Mouse (Mus musculus): ENCODE measurements around the gene Atrnl1.
"Not testable (repeated sequence)": the region's sequence is repeated elsewhere in the genome, so short reads cannot be mapped to it uniquely, and the experiment has no call there.

Atrnl1 gene

DNA sequence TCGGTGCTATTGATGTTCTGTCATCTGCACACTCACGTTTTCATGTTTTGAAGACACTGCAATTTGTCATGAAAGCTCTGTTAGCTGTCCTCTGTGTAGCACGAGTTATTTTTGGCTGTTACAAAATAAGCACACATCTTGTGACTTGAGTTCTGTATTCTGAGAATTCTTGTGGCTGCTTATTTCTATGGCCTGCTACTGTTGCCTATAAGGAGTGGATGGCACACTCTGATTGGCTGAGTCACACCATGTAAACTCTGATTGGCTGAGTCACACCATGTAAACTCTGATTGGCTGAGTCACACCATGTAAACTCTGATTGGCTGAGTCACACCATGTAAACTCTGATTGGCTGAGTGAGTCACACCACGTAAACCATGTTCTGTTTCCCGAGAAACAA lies 85.9 kb downstream of the Atrnl1 start:
- DNase-seq (ENCODE audit: low read depth) = not testable (repeated sequence)

DNA sequence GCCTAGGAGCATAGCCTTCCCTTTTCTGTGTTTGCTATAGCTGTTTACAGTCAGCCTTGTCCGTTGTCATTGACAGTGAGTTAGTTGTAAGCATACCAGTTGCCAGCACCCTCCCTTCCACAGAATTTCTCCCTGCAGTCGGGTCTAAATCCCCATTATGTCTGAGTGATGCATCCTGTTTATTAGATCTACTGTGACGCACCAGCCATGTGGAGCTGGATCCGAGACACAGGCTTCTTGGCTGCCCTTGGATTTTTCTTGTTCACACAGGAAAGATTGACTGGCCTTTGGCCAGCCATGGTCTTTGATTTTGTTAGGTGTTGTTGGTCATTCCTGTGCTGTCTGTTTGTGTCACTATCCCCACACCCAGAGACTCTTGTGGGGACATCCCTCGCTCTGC lies 102.3 kb downstream of the Atrnl1 start:
- no peak for DNase-seq (ENCODE audit: low read depth)

DNA sequence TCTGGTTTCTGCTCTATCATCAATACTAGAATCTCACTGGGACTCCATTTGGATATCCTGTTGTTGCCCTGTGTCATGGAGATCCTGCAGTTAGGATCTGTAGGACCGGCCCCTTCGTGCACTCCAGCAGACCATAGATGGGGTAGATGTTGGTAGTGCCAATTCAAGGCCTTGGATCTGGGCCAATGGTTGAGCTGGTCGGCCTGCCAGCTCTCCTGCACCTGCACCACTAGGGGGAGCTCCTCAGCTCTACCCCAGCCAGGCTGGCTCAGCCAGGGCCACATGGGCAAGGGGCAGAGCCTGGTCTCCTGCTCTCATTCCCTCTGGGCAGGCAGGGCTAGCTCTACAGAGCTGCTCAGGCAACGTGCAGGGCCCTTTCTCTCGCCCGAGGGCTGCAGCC lies 114.1 kb downstream of the Atrnl1 start:
- DNase-seq (ENCODE audit: low read depth) = peak; percentile 71

DNA sequence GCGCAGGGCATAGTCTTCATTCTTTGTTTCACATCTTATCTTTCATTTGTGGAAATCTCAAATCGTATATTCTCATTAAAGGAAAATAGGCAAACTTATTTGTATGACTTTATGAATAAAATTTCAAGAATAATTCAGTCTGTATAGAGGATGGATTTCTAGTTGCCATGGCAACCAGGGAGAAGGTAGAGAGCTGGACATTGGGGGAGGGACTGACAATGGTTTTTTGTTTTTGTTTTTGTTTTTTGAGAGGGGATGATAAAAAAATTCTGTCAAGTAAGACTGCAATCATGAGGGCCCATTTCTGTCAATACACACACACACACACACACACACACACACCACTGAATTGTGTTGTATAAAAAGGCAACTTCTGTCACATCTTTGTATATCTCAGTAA lies 114.5 kb downstream of the Atrnl1 start:
- DNase-seq (ENCODE audit: low read depth) = no peak

DNA sequence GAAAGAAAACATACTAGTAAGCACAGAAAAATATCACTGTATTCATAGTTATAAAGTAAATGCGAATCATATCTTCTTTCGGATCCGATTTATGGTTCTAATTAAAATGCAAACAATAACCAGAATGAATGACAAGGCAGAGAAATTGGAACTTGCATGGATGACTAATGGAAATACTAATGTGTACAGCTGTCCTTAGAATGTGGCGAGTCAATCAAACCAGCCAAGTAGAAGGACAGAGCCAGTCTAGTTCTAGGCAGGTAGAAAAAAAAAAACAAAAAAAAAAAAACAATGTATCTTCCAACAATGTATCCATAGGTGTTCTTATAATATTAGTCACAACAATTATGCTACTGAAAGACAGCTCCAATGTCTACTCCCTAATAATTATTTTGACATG lies 116.2 kb downstream of the Atrnl1 start:
- no peak for DNase-seq (ENCODE audit: low read depth)

DNA sequence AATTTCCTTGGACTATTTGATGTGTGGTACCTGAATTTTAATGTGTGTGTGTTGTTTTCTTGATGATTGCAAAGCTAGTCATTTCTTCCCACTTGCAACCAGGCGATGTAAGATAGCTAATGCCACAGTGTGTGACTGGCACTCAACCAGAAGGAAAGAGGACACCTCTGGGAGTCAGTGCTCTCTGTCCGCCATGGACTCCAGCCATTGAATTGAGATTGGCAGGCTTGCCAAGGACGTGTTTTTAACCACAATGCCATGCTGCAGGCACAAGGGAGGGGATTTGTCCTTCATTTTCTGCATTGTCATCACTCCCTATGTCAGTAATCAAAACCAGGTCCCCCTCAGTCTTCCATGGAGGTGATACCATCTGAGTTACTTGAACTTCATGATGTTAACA lies 126.6 kb downstream of the Atrnl1 start:
- DNase-seq (ENCODE audit: low read depth) = no peak

DNA sequence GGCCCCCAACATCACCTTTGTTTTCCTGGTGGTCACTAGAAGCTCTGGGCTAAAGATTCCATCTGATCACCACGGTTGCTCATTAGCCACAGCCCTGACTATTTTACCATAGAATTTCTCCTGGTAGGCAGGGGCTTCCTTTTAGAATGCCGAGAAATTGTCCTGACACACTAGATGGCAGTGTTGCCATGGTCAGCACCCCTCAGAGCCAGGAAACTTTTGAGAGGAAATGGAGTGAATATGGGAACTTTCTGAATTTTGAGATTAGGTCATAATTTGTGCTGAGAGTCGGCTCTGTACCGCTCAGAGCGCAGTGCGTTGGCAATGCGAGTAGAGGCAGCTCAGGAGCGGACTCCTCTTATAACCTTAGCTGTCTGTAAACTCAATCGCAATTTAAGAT lies 134.7 kb downstream of the Atrnl1 start:
- no peak for DNase-seq (ENCODE audit: low read depth)

DNA sequence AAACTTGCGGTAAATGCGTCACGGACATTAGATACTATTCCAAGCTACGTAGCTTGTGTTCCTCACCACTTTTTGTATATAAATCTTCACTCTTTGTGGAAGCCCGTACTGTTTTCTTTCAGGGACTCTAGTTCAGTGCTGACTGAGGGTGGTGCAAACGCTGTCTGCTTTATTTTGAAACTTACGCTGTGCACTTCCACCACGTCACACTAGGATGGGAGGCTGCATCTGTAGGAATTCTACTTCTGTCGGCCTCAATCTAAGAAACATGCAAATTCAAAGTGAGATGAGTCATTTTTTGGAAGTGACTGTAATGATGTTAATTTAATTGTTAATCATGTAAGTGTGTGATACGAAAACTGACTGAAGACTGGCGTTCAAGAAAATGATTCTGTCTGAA lies 135.7 kb downstream of the Atrnl1 start:
- no peak for DNase-seq (ENCODE audit: low read depth)

DNA sequence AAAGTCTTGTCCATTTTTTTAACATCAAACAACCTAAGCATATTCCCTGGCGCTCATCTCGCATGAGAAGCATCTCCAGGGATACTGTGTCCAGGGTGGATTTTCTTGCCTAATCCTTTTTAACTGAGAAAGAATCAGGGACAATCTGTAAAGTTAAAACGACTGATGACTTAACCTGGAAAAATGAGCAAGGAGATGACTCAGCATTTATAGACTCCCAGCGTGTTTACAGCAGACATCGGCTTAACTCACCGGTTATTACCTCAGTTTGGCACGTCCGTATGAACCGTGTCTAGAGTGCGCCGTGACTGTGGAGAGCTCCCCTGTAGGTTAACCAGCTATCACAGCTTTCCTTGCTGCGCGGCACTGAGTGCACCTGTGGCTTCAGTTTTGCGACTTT lies 141.4 kb downstream of the Atrnl1 start:
- no peak for DNase-seq (ENCODE audit: low read depth)

DNA sequence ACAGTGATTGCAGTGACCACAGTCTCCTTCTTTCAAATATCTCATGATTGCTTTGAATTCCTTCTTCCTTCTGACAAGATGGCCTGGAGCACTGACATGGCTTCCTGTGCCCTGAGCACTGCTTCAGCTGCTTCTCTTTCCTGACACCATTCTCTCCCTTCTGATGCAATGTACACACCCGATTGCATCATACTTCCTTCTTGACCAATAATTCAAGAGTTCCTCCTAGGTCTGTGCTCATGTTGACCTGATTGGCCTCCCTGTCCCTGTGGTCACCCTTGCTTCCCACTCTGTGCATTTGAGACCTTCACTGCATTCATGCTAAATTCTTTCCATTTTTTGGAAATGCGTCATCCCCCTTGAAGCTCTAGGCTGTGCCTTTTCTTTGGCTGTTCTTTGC lies 151.7 kb downstream of the Atrnl1 start:
- no peak for DNase-seq (ENCODE audit: low read depth)

DNA sequence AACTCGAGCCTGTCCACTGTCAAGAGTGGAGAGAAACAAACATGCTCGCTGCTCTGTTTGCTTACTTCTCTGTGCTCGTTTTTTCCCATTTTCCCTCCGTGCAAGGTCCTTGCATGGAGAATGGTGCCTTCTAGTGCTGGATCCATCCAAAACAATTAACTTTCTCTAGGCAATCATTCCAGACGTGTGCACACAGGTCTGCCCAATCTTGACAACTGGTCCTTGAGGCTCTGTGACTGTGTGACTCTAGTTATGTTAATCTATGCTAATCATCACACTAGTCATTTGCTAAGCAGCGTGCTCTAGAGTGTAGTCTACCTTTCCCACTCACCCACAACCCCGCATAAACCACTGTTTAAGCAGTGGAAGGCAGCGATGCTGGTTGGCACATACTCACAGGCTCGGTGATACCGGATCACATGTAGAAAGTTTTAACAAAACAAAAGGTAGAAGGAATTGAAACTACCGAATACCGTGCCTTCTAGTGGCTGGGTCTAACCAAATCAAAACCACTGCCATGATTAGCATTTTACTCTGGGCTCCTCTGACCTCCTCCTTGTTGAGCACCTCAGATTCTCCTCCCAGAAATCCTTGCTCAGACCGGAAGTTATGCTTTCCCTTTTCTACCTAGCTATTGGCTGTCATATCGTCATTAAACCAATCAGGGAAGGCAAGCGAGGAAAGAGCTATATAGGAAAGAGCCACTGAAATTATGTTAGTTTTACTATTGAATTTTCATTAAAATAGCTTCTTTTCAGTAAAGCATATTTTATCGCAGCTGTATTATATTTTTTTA lies 153.9 kb downstream of the Atrnl1 start:
- DNase-seq (ENCODE audit: low read depth) = no peak

DNA sequence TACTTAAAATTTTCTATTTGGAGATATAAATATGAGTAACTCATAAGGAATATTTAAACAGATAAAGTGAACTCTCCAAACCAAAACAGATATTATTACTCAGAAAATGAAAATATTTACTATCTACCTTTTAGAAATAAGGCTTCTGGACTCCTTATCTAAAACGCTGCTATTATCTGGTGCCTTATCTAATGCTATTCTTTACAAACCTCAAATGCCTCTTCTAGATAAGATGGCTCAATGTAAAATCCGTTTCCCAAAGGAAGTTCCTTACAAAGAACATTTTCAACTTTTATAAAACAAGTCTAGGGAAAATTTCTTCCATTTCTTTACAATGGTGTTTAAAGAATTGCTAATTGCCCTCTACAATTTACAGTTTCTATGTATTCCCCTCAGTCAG lies 156.2 kb downstream of the Atrnl1 start:
- DNase-seq (ENCODE audit: low read depth) = no peak

DNA sequence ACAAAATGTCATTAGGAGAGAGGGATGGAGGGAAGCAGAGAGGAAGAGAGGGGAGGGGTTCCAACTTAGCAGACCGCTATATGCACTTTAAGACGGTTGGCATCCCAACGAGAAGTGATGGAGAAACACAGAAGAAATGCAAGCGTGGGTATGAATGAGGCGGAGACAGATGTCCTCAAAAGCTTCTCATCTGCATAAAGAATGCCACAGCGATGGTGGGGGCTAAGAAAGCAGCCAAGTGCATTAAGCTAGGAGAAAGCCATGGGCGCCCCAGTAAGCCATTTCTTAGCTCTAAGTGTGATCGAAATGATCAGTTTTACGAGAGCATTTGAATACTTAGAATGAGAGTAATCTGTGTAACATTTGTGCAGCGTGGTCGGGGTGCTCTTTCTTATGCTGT lies 157.8 kb downstream of the Atrnl1 start:
- DNase-seq (ENCODE audit: low read depth) = no peak

DNA sequence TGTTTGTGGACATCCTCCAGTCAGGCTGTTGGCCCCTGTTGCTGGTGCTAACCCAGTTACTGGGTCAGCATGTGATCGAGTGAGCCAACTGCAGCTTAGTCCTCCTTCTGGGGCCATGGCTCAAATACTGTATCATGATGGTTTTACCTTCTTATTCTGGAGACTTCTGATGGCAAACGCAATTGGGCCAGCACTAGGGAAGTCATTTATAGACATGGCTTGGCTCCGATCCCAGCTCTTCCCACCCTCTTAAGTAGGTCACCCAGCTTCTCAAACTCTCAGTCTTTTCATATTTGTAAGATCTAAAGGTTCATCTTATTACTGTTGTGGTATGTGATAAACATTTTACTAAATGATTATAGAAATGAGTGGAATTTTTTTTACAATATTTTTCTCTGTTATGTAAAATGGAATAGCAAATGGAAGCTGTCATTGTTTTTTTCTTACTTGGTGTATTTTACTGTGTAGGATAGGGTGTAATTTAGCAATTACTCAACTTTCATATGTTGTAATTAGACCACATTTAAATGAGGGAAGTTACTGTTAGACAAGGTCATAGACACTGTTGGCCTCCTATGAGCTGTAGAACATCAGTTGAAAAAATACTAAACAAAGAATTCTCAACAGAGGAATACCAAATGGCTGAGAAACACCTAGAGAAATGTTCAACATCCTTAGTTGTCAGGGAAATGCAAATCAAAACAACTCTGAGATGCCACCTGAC lies 171.7 kb downstream of the Atrnl1 start:
- DNase-seq (ENCODE audit: low read depth) = no peak

DNA sequence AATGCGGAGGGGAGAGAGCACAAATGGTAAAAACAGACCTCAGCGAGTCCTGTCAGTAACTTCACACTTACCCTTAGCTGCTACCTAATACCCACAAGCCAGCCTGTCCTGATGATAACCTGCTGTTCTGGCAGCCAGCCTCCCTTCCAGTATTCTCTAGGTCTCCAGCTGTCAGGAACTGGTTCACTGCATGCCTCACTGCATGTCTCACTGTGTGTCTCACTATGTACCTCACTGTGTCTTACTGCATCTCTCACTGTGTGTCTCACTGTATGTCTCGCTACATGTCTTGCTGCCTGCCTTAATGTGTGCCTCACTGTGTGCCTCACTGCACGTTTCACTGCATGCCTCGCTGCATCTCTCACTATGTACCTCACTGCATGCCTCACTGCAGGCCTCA lies 175.9 kb downstream of the Atrnl1 start:
- DNase-seq (ENCODE audit: low read depth) = no peak

DNA sequence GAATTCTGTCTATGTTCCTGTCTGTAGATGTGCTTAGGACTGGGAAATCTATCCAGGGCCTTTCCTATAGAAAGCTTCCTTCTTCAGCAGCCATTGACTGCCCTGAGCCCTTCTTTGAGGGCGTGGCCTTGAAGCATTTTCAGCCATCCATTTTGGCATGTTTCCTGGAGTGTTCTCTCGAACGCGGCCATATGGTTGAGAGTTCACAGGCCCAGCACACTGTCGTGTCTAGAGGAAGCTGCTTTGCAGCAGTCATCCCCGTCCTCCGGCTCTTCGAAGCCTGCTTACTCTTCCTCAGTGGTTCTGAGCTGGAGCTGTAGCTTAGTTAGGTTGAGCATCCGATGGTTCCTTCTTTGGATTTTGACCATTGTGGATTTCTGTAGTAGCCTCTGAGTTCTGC lies 191.4 kb downstream of the Atrnl1 start:
- DNase-seq (ENCODE audit: low read depth) = peak; percentile 3

DNA sequence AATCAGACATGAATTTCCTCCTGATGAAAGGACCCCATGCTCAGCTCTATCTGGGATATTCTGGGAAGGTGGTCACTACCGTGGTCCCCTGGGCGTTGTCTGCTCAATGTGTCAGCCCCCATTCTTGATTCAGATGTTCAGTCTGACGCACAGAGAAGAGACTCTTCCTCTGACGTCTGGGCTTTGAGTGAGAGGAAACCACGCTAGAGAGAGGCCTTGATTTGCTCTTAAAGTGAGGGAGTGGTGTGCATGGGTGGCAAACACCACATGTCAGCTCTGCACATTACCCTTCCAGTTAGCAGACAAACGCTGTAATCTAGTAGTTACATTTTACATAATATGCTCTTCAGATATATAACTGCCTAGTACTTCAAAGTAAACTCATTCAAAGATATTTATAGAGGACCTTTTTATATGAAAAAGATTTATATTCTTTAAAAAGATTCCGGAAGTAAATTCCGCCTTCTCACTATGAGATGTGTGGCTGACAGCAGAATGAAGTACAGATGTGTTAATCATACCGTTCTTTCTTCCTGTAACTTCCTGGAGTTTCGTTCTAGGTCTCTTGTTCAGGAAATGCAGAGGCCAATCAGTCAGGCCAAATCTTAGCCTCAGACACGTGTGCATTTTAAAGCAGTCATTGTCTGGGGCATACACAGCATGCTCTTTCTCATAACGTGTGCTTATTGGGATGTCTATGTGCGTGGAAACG lies 192.1 kb downstream of the Atrnl1 start:
- peak; percentile 57 for DNase-seq (ENCODE audit: low read depth)

DNA sequence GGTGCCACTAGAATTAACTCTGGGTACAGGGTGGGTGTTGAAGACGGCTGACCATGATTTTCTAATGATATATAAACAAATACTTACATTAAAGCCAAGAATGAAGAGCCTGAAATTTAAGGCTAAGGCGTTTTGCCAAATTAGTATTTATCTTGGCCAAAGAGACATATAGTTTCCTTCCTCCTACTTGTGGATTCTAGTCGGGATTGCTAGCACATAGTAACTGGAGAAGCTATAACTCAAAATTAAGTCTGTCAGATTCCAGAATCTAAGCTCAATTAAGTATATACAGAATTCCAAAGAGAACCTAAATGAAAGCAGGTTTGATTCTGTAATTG lies 192.6 kb downstream of the Atrnl1 start:
- no peak for DNase-seq (ENCODE audit: low read depth)

DNA sequence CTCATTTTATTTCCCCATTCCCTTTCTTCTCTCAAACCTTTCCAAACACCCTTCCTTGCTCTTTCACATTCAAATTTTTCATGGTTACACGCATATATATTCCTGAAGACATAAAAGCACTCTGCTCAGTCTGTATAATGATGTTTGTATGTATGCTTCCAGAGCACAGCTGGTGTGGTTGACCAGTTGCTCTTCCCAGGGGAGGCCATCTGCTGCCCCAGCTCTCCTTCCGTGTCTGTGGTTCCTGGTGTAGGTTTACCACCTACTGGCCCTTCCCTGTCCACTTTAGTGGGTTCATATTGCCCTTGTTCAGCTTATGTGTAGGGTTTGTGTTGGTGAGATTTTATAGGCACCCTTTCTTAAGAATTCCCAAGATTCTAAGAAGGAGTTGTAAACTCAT lies 197.5 kb downstream of the Atrnl1 start:
- DNase-seq (ENCODE audit: low read depth) = no peak

DNA sequence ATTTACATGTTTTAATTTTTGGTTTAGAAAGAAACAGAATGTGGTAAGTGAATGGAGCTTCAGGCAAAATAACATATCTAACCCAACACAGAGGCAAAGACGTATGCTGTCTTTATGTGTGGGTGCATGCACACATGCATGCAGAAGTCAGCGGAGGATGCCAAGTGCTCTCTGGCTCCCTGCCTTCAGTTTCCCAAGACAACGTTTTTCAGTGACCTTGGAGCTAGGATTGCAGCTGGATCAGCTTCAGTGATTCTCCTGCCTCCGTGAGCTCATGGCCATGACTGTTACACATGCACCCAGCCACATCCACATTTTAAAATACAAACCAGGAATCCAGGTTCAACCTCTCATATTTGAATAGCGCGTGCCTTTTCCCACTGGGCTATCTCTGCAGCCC lies 203.5 kb downstream of the Atrnl1 start:
- DNase-seq (ENCODE audit: low read depth) = no peak

DNA sequence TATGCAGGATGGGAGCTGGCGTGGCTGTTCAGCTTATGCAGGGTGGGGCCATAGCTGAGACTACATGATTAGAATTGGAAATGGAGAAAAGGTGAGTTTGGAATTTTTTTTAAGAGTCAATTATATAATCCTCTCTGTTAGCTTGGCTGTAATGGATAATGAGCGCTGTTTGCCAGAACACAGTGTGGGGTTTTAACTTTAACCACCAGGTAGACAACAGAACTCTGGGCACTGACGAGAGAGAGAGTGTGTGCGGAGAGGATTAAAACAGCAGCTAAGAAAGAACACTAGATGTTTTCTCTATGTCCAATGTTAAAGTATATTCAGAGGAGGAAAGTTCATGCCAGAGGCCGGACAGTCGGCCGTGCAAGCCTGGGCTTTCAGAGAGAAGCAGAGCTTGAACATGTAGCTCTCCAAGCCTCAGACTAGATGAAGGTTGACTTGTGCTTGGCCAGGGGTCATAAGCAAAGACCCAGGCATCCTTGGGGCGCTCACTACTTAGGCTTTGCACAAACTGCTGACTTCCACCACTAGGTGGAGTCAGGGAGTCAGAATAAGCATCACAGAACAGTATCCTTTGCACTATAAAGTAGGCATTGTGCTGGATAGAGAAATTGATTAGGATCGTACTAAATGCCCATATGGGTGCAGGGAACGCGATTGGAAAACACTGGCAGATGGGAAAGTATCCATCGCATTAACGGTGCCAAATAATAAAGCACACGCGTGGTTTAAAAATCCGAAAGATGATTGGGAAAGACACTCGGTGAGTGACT lies 205.6 kb downstream of the Atrnl1 start:
- DNase-seq (ENCODE audit: low read depth) = peak; percentile 31

DNA sequence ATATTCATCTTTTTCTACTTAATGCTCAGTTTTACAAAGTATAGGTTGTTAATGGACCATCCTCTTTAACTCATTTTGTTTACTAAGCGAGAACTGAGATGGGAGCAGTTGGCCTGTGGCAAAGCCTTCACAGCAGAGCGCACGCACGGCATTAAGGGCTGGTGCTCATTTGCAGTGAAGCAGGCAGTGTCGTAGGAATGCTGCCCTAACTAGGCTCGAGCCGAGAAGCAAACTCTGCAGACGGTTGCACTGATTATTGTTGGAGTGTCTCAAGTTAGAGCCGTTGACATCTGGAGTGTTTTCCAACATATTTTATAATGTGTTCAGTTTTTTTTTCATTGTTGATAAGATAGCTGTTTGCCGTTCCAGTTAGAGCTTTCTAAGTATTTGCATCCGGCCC lies 206.9 kb downstream of the Atrnl1 start:
- DNase-seq (ENCODE audit: low read depth) = no peak

DNA sequence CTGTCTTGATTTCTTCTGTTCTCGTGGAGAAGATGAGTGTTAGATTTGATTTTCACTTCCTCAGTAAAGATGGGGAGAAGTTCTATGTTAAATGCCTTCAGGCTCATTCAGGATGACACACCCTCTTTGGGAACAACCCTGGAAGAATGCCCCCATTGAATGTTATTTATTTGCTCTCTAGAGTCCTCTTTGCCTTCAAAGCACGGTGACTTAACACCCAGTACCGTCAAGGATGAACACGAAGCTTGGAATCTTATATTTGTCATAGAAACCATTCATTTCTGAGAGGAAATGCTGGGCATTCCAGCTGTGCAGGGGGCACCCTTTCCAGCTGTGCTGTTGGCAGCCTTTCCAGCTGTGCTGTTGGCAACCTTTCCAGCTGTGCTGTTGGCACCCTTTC lies 212.6 kb downstream of the Atrnl1 start:
- no peak for DNase-seq (ENCODE audit: low read depth)
